Mouse (Mus musculus) olfactory bulb, adult 2 months (tissue): ENCODE measurements around the gene B4galt5.

Experiments used
- CTCF ChIP-seq: fragments of 200-500 bp; IDR thresholded peaks from 2 replicates; pipeline ENCODE4 v1.5.1; 2012; ENCODE audit warnings: low read depth, mild to moderate bottlenecking, low read length, moderate library complexity; ENCODE audit not compliant: insufficient read depth
- POLR2A ChIP-seq: fragments of 200-500 bp; IDR thresholded peaks from 2 replicates; pipeline ENCODE4 v1.6.1; 2012; ENCODE audit warnings: mild to moderate bottlenecking, low read depth, low read length, moderate library complexity; ENCODE audit not compliant: insufficient read depth

GRCm38 (mm10) chr2:167368328-167368727 lies 19.3 kb upstream of the B4galt5 start:
- TF ChIP-seq POLR2A, result no peak
- no peak for TF ChIP-seq CTCF
